Mouse (Mus musculus) G1E (cell line): ENCODE data around the gene Ptcd1.

Experiments
- CTCF ChIP-seq: IDR thresholded peaks from 2 replicates; pipeline ENCODE4 v1.5.1; 2012; ENCODE audit warnings: low read depth, low read length, inconsistent platforms, mixed read lengths
- GATA1 ChIP-seq: IDR thresholded peaks from 2 replicates; pipeline ENCODE4 v1.6.1; 2012; ENCODE audit warnings: borderline replicate concordance, low read length, inconsistent platforms, mixed read lengths

GRCm38 (mm10) chr5:145212216-145212615, 45.3 kb upstream of the Ptcd1 start:
- no peak for TF ChIP-seq CTCF
- TF ChIP-seq GATA1: no peak
